Mouse (Mus musculus) frontal cortex, adult 2 months (tissue): ENCODE data around the gene Sdhaf2. TPM values are rescaled to one million over a fixed set of nuclear protein-coding genes. Genes with fewer than 3 reads are reported as not detected.
"Not testable (repeated sequence)": the region's sequence is repeated elsewhere in the genome, so short reads cannot be mapped to it uniquely, and the experiment has no call there.

Experiments used
- DNase-seq, 2 experiments: peaks; one replicate each; pipeline ENCODE4 v3.0.0; 2022; ENCODE audit warnings: low spot score in 1 of 2; ENCODE audit errors: extremely low spot score in 1 of 2
- polyA plus RNA-seq: library from polyadenylated mRNA; depleted of rRNA; stranded (reverse); fragments of >200 nt; gene quantifications from 2 replicates; pipeline ENCODE4 v1.2.3, GENCODE M21; 2012; rRNA removed

Gene Sdhaf2
- 57.7 and 61.9 TPM in 2 replicates for polyA plus RNA-seq

DNA sequence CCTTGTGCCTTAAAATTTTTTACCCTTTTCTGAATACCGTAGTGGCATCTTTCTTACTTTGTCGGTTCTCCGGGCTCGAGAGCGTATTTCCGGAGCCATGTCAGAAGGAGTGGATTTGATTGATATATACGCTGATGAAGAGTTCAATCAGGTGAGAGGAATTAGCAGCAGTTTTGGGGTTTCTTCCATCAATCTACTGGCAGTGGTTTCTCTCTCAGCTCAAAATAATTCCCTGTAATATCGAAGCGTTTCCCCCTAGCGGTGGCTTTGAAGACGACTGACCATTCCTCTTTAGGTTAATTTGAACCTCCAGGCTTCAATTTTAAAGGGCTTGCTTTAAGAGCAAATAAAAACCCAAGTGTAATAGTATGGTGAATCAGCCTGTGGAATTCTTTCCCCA is at the start of gene Sdhaf2:
Sdhaf2 (minus strand) TSS at position 233 of the 400 bp plus-strand sequence.
- DNase-seq: peak; percentile 33 to 68

DNA sequence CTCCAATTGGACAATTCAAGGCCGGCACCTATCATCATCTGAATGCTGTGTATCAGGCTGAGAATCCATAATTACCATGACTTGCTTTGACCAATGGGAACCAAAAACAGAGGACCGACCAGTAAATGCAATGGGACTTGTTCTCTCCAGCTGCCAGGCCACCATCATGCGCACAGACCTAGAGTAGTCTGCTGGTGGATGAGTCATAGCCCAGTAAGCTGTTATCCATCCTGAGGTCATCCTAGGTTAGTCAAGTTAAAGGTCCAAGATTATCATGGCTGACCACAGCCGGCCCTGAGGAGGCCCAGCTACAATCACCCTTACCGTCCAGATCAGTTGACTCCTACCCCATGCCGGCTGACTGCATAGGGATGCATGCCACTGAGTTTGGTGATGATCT is 43.7 kb upstream of the Sdhaf2 start:
- no peak for DNase-seq

GRCm38 (mm10) chr19:10565217-10565616 is 39.3 kb upstream of the Sdhaf2 start:
- DNase-seq: no peak

GRCm38 (mm10) chr19:10564278-10564677 is 38.3 kb upstream of the Sdhaf2 start:
- DNase-seq: no peak

GRCm38 (mm10) chr19:10562351-10562750 is 36.4 kb upstream of the Sdhaf2 start:
- no peak for DNase-seq

- DNase-seq: no peak
These were observed 35.8 kb upstream of the Sdhaf2 start for GRCm38 (mm10) chr19:10561558-10562314.

- no peak for DNase-seq
These were observed 34.2 kb upstream of the Sdhaf2 start for GRCm38 (mm10) chr19:10560108-10560507.

- DNase-seq: not testable (repeated sequence)
These were observed 32.0 kb upstream of the Sdhaf2 start for GRCm38 (mm10) chr19:10557837-10558375.

DNA sequence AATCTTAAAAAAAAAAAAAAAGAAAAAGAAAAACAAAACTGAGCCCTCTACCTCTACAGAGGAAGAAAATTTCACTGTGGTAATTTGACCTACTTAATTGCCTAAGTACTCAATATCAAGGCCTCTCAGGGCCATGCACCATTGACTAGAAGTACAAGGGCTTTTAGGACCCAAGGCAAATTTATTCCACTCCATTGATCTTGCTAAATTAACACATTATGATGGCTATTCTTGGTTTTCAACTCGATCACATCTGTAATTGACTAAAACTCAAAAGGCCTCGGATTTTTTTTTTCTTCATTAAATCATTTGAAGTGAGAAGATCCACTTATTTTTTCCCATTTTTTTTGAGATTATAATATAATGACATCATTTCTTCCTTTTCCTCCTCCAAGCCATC is 31.5 kb upstream of the Sdhaf2 start:
- no peak for DNase-seq

- no peak for DNase-seq
These were observed 31.1 kb upstream of the Sdhaf2 start for GRCm38 (mm10) chr19:10557001-10557400.

GRCm38 (mm10) chr19:10555624-10556510 is 29.9 kb upstream of the Sdhaf2 start, which contains the start of gene Tmem216:
Gene Tmem216, minus strand, starts transcription at chr19:10556238.
- peak; percentile 63 to 87 for DNase-seq

- DNase-seq: no peak
These were observed 13.5 kb upstream of the Sdhaf2 start for GRCm38 (mm10) chr19:10539454-10539853.

DNA sequence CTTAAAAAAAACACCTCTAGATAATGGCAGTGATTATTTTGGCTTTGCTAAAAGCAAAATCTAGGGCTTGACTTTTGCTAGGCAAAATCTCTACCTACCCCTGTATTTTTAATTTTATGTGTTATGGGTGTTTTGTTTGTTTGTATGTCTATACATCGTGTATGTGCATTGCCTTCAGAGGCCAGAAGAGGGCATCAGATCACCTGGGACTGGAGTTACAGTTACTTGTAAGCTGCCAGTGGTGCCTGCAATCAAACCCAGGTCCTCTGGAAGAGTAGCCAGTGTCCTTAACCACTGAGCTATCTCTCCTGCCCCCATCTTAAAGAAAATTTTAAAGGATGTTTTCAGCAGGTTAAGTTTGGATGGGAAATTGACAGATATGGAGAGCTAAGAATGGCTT is 4.1 kb upstream of the Sdhaf2 start:
- no peak for DNase-seq

DNA sequence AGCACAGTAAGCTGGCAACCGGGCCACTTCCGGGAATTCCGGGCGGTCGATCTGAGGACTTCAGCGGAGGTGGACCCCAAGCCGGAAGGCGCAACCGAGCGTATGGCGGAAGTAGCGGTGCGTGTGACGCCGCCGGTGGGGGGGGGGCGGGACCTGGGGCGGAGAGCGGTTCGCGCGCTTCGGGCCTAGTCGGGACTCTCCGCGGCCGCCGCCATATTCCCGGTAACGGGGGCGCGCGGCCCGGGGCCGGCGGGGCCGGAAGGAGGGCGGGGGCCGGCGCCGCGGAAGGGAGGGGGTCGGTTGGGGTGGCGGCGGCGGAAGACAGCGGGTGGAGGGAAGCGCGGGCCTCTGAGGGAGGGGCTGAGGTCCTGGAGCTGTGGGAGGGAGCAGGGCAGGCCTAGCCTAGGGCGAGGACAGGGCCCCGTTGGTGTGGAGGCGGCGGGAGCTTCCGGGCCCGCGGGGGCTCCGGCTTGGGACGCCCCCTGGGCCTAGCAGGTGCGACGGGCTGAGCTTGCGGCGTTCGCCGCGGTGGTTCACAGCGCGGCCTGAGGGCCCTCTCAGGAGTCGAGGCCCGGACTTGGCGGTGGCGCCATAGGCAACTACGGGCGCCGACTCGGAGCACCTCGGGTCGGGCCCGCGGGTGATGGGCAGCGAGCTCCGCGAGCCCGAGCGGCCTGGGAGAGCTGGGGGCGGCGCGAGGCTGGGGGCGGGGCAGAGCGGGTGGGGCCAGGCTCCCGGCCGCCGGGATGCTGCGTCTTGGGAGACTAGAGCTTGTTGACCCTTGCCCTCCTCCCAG is 638 bp downstream of the Sdhaf2 start, which contains the start of gene Cpsf7:
Cpsf7 (plus strand) TSS at position 161 of the 796 bp plus-strand sequence.
- DNase-seq: peak; percentile 74 to 91

DNA sequence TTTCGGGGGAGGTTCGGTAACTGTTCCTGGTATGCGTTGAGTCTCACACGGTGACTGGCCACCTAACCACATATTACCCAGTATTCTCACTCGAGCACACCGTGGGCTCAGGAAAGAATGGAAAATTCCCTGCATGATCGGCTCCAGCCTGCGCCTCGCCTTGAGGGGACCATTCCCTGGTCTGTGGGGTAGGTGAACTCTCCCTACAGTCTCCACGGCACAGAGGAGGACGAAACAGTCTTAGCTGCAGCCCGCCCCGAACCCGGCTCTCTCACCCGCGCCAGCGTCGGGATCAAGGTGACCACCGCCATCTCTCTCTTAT is 1.2 kb downstream of the Sdhaf2 start:
- DNase-seq: no peak

GRCm38 (mm10) chr19:10523483-10524080 is 2.4 kb downstream of the Sdhaf2 start:
- no peak for DNase-seq

- no peak for DNase-seq
These were observed 4.0 kb downstream of the Sdhaf2 start for GRCm38 (mm10) chr19:10521926-10522325.

DNA sequence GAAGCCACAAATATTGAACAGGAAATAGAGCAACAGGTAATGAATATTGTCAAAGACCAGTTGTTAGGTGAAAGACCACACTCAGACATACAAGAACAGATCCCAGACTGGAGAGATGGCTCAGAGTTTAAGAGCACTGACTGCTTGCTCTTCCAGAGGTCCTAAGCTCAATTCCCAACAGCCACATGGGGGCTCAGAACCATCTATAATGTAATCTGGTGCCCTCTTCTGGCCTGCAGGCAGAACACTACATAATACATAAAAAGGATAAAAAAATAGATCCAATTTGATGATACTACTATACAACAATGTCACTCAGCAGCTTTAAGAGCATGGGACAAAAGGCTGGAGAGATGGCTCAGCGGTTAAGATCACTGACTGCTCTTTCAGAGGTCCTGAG is 5.6 kb downstream of the Sdhaf2 start:
- DNase-seq: no peak

DNA sequence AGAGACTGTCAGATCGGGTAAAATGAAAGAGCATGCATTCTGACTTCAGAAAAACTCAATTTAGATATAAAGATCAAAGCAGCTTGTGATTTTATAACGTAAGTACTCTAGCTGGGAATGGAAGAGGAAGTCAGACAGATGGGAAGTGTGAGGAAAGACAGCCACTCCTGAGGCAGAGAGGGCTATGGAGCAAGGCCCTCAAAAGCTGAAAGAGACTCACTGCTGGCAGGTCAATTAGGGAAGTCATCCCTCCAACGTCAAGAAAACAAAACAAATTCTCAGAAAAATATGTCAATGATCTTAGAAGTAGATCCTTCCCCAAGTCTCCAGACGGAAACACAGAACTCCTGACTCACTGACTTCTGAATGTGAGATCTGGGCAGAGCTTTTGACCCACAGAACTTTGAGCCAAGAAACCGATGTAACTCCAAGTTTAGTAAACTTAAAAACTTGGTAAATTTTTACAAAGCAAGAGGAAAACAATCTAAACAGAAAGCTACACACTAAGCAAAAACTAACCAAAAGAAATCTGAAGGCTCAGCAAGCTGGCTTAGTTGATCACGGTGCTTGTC is 15.1 kb downstream of the Sdhaf2 start:
- no peak for DNase-seq

DNA sequence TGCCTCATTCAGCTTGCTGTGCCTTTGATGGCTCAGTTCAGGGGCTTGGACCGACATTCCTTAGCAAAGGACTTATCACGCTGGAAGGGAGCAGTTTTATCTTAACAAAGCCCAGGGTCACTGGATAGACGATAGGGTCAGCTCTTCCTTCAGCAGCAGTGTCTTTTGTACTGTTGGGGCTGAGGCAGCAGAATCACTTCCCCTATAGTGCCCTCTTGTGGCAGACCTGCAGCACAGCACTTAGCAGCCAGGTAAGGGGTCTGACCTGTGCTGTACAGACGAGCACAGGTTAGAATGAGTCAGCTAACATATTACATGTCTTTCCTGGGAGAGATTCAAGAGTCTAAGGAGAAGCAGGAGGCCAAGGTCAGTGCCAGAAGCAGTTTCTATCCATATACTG is 23.4 kb downstream of the Sdhaf2 start:
- peak in 1 of 2 experiments; percentile 62 for DNase-seq
